Mouse (Mus musculus) embryo, embryonic 10 days (tissue): ENCODE measurements around the gene Stub1.

Experiments
- DNase-seq: peaks from one replicate; pipeline ENCODE4 v3.0.0-alpha.2; 2015; ENCODE audit warnings: low spot score

The Stub1 gene

GRCm38 (mm10) chr17:25786781-25787504, 46.3 kb downstream of the Stub1 start:
- no peak for DNase-seq

- no peak for DNase-seq
These were observed 46.9 kb downstream of the Stub1 start, which contains the start of gene Ccdc78 for GRCm38 (mm10) chr17:25786280-25786679. Gene Ccdc78, plus strand, starts transcription at chr17:25786580.

- peak; percentile 99 for DNase-seq
These were observed 47.9 kb downstream of the Stub1 start, which contains the start of gene Haghl for GRCm38 (mm10) chr17:25785281-25785745. Gene Haghl, minus strand, starts transcription at chr17:25785673.

DNA sequence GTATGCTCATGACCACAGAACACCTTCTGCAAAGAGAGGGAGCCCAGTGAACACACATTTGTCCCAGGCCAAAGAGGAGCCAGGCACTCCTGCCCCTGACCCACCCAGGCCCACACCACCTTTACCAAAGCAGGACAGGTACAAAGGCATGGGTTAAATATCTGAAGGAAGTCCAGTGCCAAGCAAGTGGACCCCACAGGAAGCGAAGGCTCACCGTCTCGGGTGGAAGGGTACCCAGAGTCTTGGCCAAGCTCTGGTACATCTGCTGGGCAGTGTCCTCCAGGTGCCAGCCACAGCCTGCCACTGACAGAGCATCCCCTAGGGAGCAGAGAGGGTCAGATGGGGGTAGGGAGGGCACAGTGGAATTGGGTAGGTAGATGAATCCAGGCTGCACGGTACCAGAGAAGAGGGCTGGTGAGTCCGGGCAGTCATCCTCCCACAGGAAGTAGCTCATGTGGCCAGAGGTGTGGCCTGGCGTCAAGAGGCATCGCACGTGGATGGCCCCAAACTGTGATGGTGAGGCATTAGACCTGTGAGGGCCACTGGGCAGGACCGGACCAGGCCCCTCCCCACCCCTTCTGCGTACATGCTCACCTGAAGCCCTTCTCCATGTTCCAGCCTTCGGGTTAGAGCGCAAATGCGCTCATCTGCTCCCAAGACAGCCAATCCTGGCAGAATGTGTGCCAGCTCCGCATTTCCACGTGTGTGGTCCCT, 49.2 kb downstream of the Stub1 start:
- no peak for DNase-seq

DNA sequence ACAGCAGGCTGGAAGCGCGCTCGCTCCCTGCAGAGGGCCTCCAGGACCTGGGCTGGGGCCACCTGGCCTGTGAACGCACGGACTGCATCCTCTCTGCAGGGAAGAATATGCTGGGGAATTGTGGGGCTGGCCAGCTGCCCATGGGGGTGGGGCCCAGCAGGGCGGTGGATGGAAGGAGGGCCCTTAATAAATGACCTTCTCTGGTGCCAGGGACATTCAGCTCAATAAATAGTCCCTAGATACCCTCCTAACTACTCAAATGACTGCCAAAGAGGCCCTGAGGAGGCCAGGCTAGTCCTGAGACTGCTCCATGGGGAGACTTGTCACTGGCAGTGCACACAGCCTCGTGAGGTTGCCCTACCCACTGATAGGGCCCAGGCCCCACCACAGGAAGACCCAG, 50.1 kb downstream of the Stub1 start:
- no peak for DNase-seq

DNA sequence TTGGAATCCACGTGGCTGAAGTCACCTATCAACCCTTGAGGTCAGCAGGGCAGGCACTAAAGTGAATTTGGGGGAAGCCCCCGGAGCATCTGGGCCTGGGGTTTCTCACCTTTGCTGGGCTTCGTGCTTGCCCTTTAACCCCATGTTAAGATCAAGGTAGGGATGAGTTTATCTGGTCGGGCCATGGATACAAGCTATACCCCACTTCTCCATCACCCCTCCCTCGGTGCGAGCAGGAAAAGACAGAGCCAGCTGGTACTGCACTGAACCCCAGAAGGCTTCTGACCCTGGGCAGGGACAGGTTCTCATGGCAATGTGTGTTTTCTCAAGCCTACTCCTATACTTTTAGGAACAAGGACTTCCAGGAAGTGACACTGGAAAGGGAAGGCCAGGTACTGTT, 51.9 kb downstream of the Stub1 start:
- DNase-seq: no peak
